Mouse (Mus musculus) embryonic fibroblast, embryonic 13.5 days (primary cell): ENCODE data around the gene Eif2s2. TPM values are rescaled to one million over a fixed set of nuclear protein-coding genes. Genes with fewer than 3 reads are reported as not detected.
"Not testable (repeated sequence)": the region's sequence is repeated elsewhere in the genome, so short reads cannot be mapped to it uniquely, and the experiment has no call there.

ENCODE experiments used
- H3K27ac ChIP-seq: 2 replicates; pipeline ENCODE4 v1.5.1; 2012; ENCODE audit warnings: low read length, control low read depth, inconsistent platforms; ENCODE audit not compliant: insufficient read depth
- H3K4me1 ChIP-seq: 2 replicates; pipeline ENCODE4 v1.6.1; 2011; ENCODE audit warnings: low read length; ENCODE audit not compliant: control insufficient read depth, insufficient read depth
- H3K4me3 ChIP-seq: 2 replicates; pipeline ENCODE4 v1.5.1; 2011; ENCODE audit warnings: mild to moderate bottlenecking, control low read depth, low read length; ENCODE audit not compliant: insufficient read depth
- CTCF ChIP-seq: IDR thresholded peaks from 2 replicates; pipeline ENCODE4 v1.5.1; 2011; ENCODE audit warnings: mild to moderate bottlenecking, control low read depth, low read length, moderate library complexity, borderline replicate concordance; ENCODE audit not compliant: insufficient read depth
- POLR2A ChIP-seq: IDR thresholded peaks from 2 replicates; pipeline ENCODE4 v1.6.1; 2011; ENCODE audit warnings: low read depth, mild to moderate bottlenecking, control low read depth, low read length, moderate library complexity
- polyA plus RNA-seq: library from polyadenylated mRNA; stranded (reverse); fragments of >200 nt; gene quantifications from 2 replicates; pipeline ENCODE4 v1.2.4, GENCODE M21; 2011; ENCODE audit warnings: low read depth; ENCODE audit not compliant: missing spikeins, insufficient read length

Eif2s2 gene
- polyA plus RNA-seq, result 188 and 219 TPM in 2 replicates

GRCm38 (mm10) chr2:154892201-154893044 is at the start of gene Eif2s2:
Gene Eif2s2 (minus strand): TSS chr2:154892935.
- H3K27ac ChIP-seq, result peak within 1 kb of the TSS; percentile 65
- TF ChIP-seq CTCF, result no peak
- TF ChIP-seq POLR2A, result peak; percentile 82
- peaks cover 3% of the 10 kb centered on the region; the same call in 1 of the 2 replicates for H3K4me1 ChIP-seq
- peak within 1 kb of the TSS; percentile 84 for H3K4me3 ChIP-seq

GRCm38 (mm10) chr2:154941952-154942351 is 49.2 kb upstream of the Eif2s2 start:
- no peak overlapping the region for H3K4me3 ChIP-seq
- no peaks in the 10 kb centered on the region for H3K4me1 ChIP-seq
- no peak overlapping the region for H3K27ac ChIP-seq
- TF ChIP-seq POLR2A, result no peak
- TF ChIP-seq CTCF, result no peak

GRCm38 (mm10) chr2:154937547-154938390 is 45.0 kb upstream of the Eif2s2 start:
- Histone ChIP-seq H3K27ac (no peak overlapping the region), H3K4me3 (no peak overlapping the region), H3K4me1 (no peaks in the 10 kb centered on the region)
- TF ChIP-seq POLR2A (no peak), CTCF (no peak)

- H3K4me1 ChIP-seq, result no peaks in the 10 kb centered on the region
- no peak overlapping the region for H3K27ac ChIP-seq
- no peak for TF ChIP-seq POLR2A
- TF ChIP-seq CTCF, result no peak
- no peak overlapping the region for H3K4me3 ChIP-seq
Observed at GRCm38 (mm10) chr2:154936536-154937155, 43.9 kb upstream of the Eif2s2 start.

GRCm38 (mm10) chr2:154936106-154936505 is 43.4 kb upstream of the Eif2s2 start:
- H3K27ac ChIP-seq, result no peak overlapping the region
- no peak for TF ChIP-seq POLR2A
- no peak for TF ChIP-seq CTCF

GRCm38 (mm10) chr2:154933884-154934283 is 41.1 kb upstream of the Eif2s2 start:
- no peak for TF ChIP-seq CTCF
- no peak for TF ChIP-seq POLR2A
- H3K27ac ChIP-seq, result no peak overlapping the region
- H3K4me1 ChIP-seq, result no peaks in the 10 kb centered on the region
- no peak overlapping the region for H3K4me3 ChIP-seq

More at GRCm38 (mm10) chr2:154936106-154936505, 43.4 kb upstream of the Eif2s2 start:
- no peak overlapping the region for H3K4me3 ChIP-seq
- no peaks in the 10 kb centered on the region for H3K4me1 ChIP-seq

GRCm38 (mm10) chr2:154928298-154928697 is 35.6 kb upstream of the Eif2s2 start:
- TF ChIP-seq CTCF (no peak), POLR2A (no peak)
- no peaks in the 10 kb centered on the region for H3K4me1 ChIP-seq
- no peak overlapping the region for H3K27ac ChIP-seq
- no peak overlapping the region for H3K4me3 ChIP-seq

GRCm38 (mm10) chr2:154926843-154927242 is 34.1 kb upstream of the Eif2s2 start:
- Histone ChIP-seq H3K4me1 (no peaks in the 10 kb centered on the region), H3K4me3 (no peak overlapping the region), H3K27ac (no peak overlapping the region)
- no peak for TF ChIP-seq CTCF
- no peak for TF ChIP-seq POLR2A

GRCm38 (mm10) chr2:154925411-154926031 is 32.8 kb upstream of the Eif2s2 start:
- Histone ChIP-seq H3K4me3 (no peak overlapping the region), H3K27ac (no peak overlapping the region), H3K4me1 (no peaks in the 10 kb centered on the region)
- TF ChIP-seq POLR2A, result no peak
- no peak for TF ChIP-seq CTCF

- not testable (repeated sequence) for H3K4me1 ChIP-seq, H3K4me3 ChIP-seq, H3K27ac ChIP-seq
Observed at GRCm38 (mm10) chr2:154922134-154922533, 29.4 kb upstream of the Eif2s2 start.
